ENCODE assay signal across 8 mouse cellular contexts in the genomic region with DNA sequence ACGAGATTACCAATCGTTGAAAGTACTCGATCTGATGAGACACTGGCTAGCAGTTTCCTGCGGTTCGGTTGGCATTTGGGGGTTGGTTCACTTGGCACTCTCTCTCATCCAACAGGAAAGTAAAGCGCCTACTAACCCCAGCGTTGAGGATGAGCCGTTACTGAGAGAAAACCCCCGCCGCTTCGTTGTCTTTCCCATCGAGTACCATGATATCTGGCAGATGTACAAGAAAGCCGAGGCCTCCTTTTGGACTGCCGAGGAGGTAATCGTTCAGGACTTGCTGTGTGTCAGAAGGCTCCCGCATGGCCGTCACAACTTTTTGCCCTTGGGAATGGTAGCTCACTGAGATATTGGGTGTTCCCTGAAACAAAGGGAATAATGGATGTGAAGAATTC. TPM values are rescaled to one million over a fixed set of nuclear protein-coding genes. Genes with fewer than 3 reads are reported as not detected.
A peak's percentile ranks its signal among the peaks of the same experiment; 100 is the strongest.
DNase-seq lines count a peak whose midpoint lies in the region; ATAC-seq lines count a peak whose summit lies in the region.

No protein-coding gene starts in this region.

- H3K27me3 ChIP-seq in embryonic facial prominence, embryonic 11.5 days (ENCODE audit: control insufficient read depth, insufficient read depth, low read length): no peaks in the 10 kb centered on the region
- H3K27me3 ChIP-seq in neural tube, embryonic 12.5 days (replicated peaks): no peaks in the 10 kb centered on the region

- peak overlapping the region; percentile 93 for H3K4me3 ChIP-seq in embryonic facial prominence, embryonic 11.5 days (ENCODE audit: low read depth, low read length)
- H3K4me3 ChIP-seq in neural tube, embryonic 12.5 days: peak overlapping the region; percentile 90

- ATAC-seq in embryonic facial prominence, embryonic 11.5 days (replicated peaks; ENCODE audit: insufficient number of reproducible peaks, low FRiP score, low TSS enrichment, low read depth): no peak
- ATAC-seq in inflammation-experienced regulatory T-cells, adult 6 months: peak; percentile 3
- ATAC-seq in neural tube, embryonic 12.5 days (ENCODE audit: low FRiP score, low read depth): no peak

- peak overlapping the region; percentile 82 for H3K4me2 ChIP-seq in embryonic facial prominence, embryonic 11.5 days (ENCODE audit: low read depth, low read length)
- H3K4me2 ChIP-seq in neural tube, embryonic 12.5 days (replicated peaks): peak overlapping the region; percentile 86

- peaks cover 11% of the 10 kb centered on the region for H3K36me3 ChIP-seq in embryonic facial prominence, embryonic 11.5 days (replicated peaks; ENCODE audit: control insufficient read depth, insufficient read depth, low read depth, low read length)
- H3K36me3 ChIP-seq in neural tube, embryonic 12.5 days: peaks cover 12% of the 10 kb centered on the region

- peak overlapping the region; percentile 97 for H3K9ac ChIP-seq in embryonic facial prominence, embryonic 11.5 days (replicated peaks; ENCODE audit: low read length)
- peak overlapping the region; percentile 83 for H3K9ac ChIP-seq in neural tube, embryonic 12.5 days

- intact Hi-C loops in left cerebral cortex, postnatal 4 days (cut with DNase I): no loop called here
- intact Hi-C loops in left cerebral cortex, postnatal 25 days (cut with DNase I): loop anchor here (1.0 kb wide), 2 partner anchors 239 to 266 kb away; no protein-coding TSS in a partner anchor

- DNase-seq in left cerebral cortex, postnatal 4 days: peak; percentile 26
- no peak for DNase-seq in left cerebral cortex, postnatal 25 days (ENCODE audit: low spot score in 2 of 2)
- DNase-seq in embryonic facial prominence, embryonic 11.5 days (ENCODE audit: low spot score): peak; percentile 38
- DNase-seq in retina, postnatal 1 day: no peak
- DNase-seq in frontal cortex, postnatal 25 days (ENCODE audit: low spot score in 2 of 2): no peak
- no peak for DNase-seq in urinary bladder, postnatal 36 days (ENCODE audit: low spot score in 2 of 2)

- no peaks in the 10 kb centered on the region; the same call in 1 of the 2 replicates for H3K4me1 ChIP-seq in embryonic facial prominence, embryonic 11.5 days (ENCODE audit: control insufficient read depth, insufficient read depth, low read length)
- peaks cover 21% of the 10 kb centered on the region for H3K4me1 ChIP-seq in neural tube, embryonic 12.5 days

- WGBS in embryonic facial prominence, embryonic 11.5 days: 1% methylated on average over 17 of the region's 17 CpGs
- under 1% methylated on average over 17 of the region's 17 CpGs for WGBS in neural tube, embryonic 12.5 days

- no peaks in the 10 kb centered on the region for H3K9me3 ChIP-seq in embryonic facial prominence, embryonic 11.5 days (replicated peaks; ENCODE audit: control insufficient read depth, low read length)
- no peaks in the 10 kb centered on the region for H3K9me3 ChIP-seq in neural tube, embryonic 12.5 days

- 0 out of 2 replicates have a peak overlapping the region, but pooled peaks have one; percentile 87 for H3K27ac ChIP-seq in embryonic facial prominence, embryonic 11.5 days (replicated peaks; ENCODE audit: low read depth, low read length)
- 0 out of 2 replicates have a peak overlapping the region, but pooled peaks have one; percentile 62 for H3K27ac ChIP-seq in neural tube, embryonic 12.5 days

RNA-seq across cellular contexts. Expression of gene Rrm2, which starts 0.8 kb away (rescaled TPM):
- 10 to 100 TPM; 26.0 to 29.3 TPM for total RNA-seq in left cerebral cortex, postnatal 4 days (2021)
- 1 to 10 TPM; 2.3 to 3.0 TPM for total RNA-seq in left cerebral cortex, postnatal 25 days (2021)
- polyA plus RNA-seq in embryonic facial prominence, embryonic 11.5 days (2014; fragmentation: Nextera tagmentation; extraction: Ambion mirVana): 364 and 431 TPM in 2 replicates
- polyA plus RNA-seq in inflammation-experienced regulatory T-cells, adult 6 months (2017; shearing (Covaris generic)): 100 to 1,000 TPM in 1 of 3 experiments, 10 to 100 TPM in 2; 41.3 to 492 (median 44.8) TPM
- 261 and 262 TPM in 2 replicates for polyA plus RNA-seq in neural tube, embryonic 12.5 days (2016; fragmentation: Nextera tagmentation; extraction: Ambion mirVana)

RNA-seq across cellular contexts. Expression of gene Cys1, which starts 27.2 kb away (rescaled TPM):
- total RNA-seq in left cerebral cortex, postnatal 4 days (2021): 1 to 10 TPM; 8.4 to 8.5 TPM
- total RNA-seq in left cerebral cortex, postnatal 25 days (2021): 10 to 100 TPM; 15.5 to 15.6 TPM
- 0.94 and 1.4 TPM in 2 replicates for polyA plus RNA-seq in embryonic facial prominence, embryonic 11.5 days (2014; fragmentation: Nextera tagmentation; extraction: Ambion mirVana)
- not detected for polyA plus RNA-seq in inflammation-experienced regulatory T-cells, adult 6 months (2017; shearing (Covaris generic))
- 1.1 and 1.3 TPM in 2 replicates for polyA plus RNA-seq in neural tube, embryonic 12.5 days (2016; fragmentation: Nextera tagmentation; extraction: Ambion mirVana)

RNA-seq across cellular contexts. Expression of gene Klf11, which starts 57.7 kb away (rescaled TPM):
- 10 to 100 TPM; 23.4 to 24.8 TPM for total RNA-seq in left cerebral cortex, postnatal 4 days (2021)
- 1 to 10 TPM; 5.6 to 7.0 TPM for total RNA-seq in left cerebral cortex, postnatal 25 days (2021)
- polyA plus RNA-seq in embryonic facial prominence, embryonic 11.5 days (2014; fragmentation: Nextera tagmentation; extraction: Ambion mirVana): 10.4 and 12.8 TPM in 2 replicates
- 1 to 10 TPM; 2.3 to 3.6 (median 2.7) TPM for polyA plus RNA-seq in inflammation-experienced regulatory T-cells, adult 6 months (2017; shearing (Covaris generic))
- 15.5 and 16.3 TPM in 2 replicates for polyA plus RNA-seq in neural tube, embryonic 12.5 days (2016; fragmentation: Nextera tagmentation; extraction: Ambion mirVana)

Comparison
In these comparisons a context has a peak if more than half of its experiments do, and no peak if none do; other contexts are left out.
1. DNase-seq: peak in left cerebral cortex, postnatal 4 days (single experiment) and embryonic facial prominence, embryonic 11.5 days (single experiment); none in left cerebral cortex, postnatal 25 days (0 of 2), retina, postnatal 1 day (single experiment), frontal cortex, postnatal 25 days (0 of 2) and urinary bladder, postnatal 36 days (0 of 2).